Mouse (Mus musculus): ENCODE results near the gene Slc25a11.
A peak's percentile ranks its signal among the peaks of the same experiment; 100 is the strongest.

Slc25a11 gene

GRCm38 (mm10) chr11:70619101-70619500 lies 28.2 kb downstream of the Slc25a11 start, which contains the start of gene Chrne:
Chrne (minus strand) TSS chr11:70619216.
- DNase-seq, result no peak

GRCm38 (mm10) chr11:70615516-70616093 lies 31.7 kb downstream of the Slc25a11 start, which contains the start of gene 4930544D05Rik:
4930544D05Rik (plus strand) TSS chr11:70615848.
- DNase-seq, result no peak

GRCm38 (mm10) chr11:70615074-70615473 lies 32.2 kb downstream of the Slc25a11 start:
- DNase-seq, result peak; percentile 71

GRCm38 (mm10) chr11:70612505-70612904 lies 34.8 kb downstream of the Slc25a11 start:
- DNase-seq, result no peak

GRCm38 (mm10) chr11:70610752-70611151 lies 36.5 kb downstream of the Slc25a11 start:
- DNase-seq, result no peak

- peak; percentile 49 for DNase-seq
Observed at GRCm38 (mm10) chr11:70608381-70609066, 38.8 kb downstream of the Slc25a11 start.

- no peak for DNase-seq
Observed at GRCm38 (mm10) chr11:70607611-70608010, 39.7 kb downstream of the Slc25a11 start.

- DNase-seq, result no peak
Observed at GRCm38 (mm10) chr11:70606717-70607116, 40.6 kb downstream of the Slc25a11 start.

- peak; percentile 85 for DNase-seq
Observed at GRCm38 (mm10) chr11:70605024-70605566, 42.2 kb downstream of the Slc25a11 start.

GRCm38 (mm10) chr11:70598451-70598953 lies 48.8 kb downstream of the Slc25a11 start:
- no peak for DNase-seq

- DNase-seq, result no peak
Observed at GRCm38 (mm10) chr11:70597301-70597700, 50.0 kb downstream of the Slc25a11 start.

GRCm38 (mm10) chr11:70596094-70596493 lies 51.2 kb downstream of the Slc25a11 start:
- DNase-seq, result no peak

GRCm38 (mm10) chr11:70595638-70596037 lies 51.6 kb downstream of the Slc25a11 start:
- no peak for DNase-seq

GRCm38 (mm10) chr11:70594253-70594989 lies 52.9 kb downstream of the Slc25a11 start:
- DNase-seq, result peak; percentile 45
